Mouse (Mus musculus) intestine, embryonic 16.5 days (tissue): ENCODE results near the gene Grb10. TPM values are rescaled to one million over a fixed set of nuclear protein-coding genes. Genes with fewer than 3 reads are reported as not detected.
A peak's percentile ranks its signal among the peaks of the same experiment; 100 is the strongest.

Experiments used
- ATAC-seq: fragments of 200-750 bp; cut with Nextera tagmentation; 2 replicates; pipeline ENCODE4 v1.8.0; 2017; ENCODE audit warnings: moderate TSS enrichment, moderate library complexity
- H3K27ac ChIP-seq: fragments of 300-500 bp; sonication (generic); 2 replicates; pipeline ENCODE4 v1.5.1; 2014; ENCODE audit warnings: mild to moderate bottlenecking, low read length
- H3K27me3 ChIP-seq: fragments of 300-500 bp; sonication (generic); replicated peaks from 2 replicates; pipeline ENCODE4 v1.6.1; 2014; ENCODE audit warnings: low read length, control low read depth, mixed read lengths; ENCODE audit not compliant: control insufficient read depth, insufficient read depth
- H3K36me3 ChIP-seq: fragments of 300-500 bp; sonication (generic); 2 replicates; pipeline ENCODE4 v1.6.1; 2014; ENCODE audit warnings: low read length, control low read depth; ENCODE audit not compliant: control insufficient read depth, insufficient read depth
- H3K4me1 ChIP-seq: fragments of 300-500 bp; sonication (generic); 2 replicates; pipeline ENCODE4 v1.6.1; 2014; ENCODE audit warnings: low read length, control low read depth, mixed read lengths; ENCODE audit not compliant: control insufficient read depth, insufficient read depth
- H3K4me2 ChIP-seq: fragments of 300-500 bp; sonication (generic); 2 replicates; pipeline ENCODE4 v1.6.1; 2014; ENCODE audit warnings: low read depth, low read length, control low read depth
- H3K4me3 ChIP-seq: fragments of 300-500 bp; sonication (generic); 2 replicates; pipeline ENCODE4 v1.5.1; 2014; ENCODE audit warnings: mild to moderate bottlenecking, low read length
- H3K9ac ChIP-seq: fragments of 300-500 bp; sonication (generic); 2 replicates; pipeline ENCODE4 v1.6.1; 2014; ENCODE audit warnings: low read depth, low read length
- H3K9me3 ChIP-seq: fragments of 300-500 bp; sonication (generic); 2 replicates; pipeline ENCODE4 v1.6.1; 2016; ENCODE audit warnings: low read length, control low read depth; ENCODE audit not compliant: control insufficient read depth
- WGBS: fragments of 180-500 bp; shearing (Covaris S2); extraction: QIAGEN DNeasy Blood & Tissue Kit; methylation state at CpG from one replicate; pipeline ENCODE4 v1.1.7; 2014; 5-methylcytosine and 5-hydroxymethylcytosine counted together
- polyA plus RNA-seq: library from polyadenylated mRNA; unstranded; fragments of >200 nt; fragmentation: Nextera tagmentation; extraction: Ambion mirVana; gene quantifications from 2 replicates; pipeline ENCODE4 v1.2.1, GENCODE M21; 2015

Grb10 gene
- polyA plus RNA-seq, 1 experiment from 2014 or later, result 238 TPM

GRCm38 (mm10) chr11:11958479-11958878, 80.0 kb downstream of the Grb10 start:
- Histone ChIP-seq H3K4me3 (no peak overlapping the region), H3K27me3 (no peaks in the 10 kb centered on the region), H3K9me3 (no peaks in the 10 kb centered on the region), H3K36me3 (peaks cover under 1% of the 10 kb centered on the region; the same call in 1 of the 2 replicates), H3K4me2 (no peak overlapping the region), H3K4me1 (peaks cover 15% of the 10 kb centered on the region), H3K27ac (no peak overlapping the region), H3K9ac (no peak overlapping the region)
- 60% methylated on average over 2 of the region's 2 CpGs for WGBS
- no peak for ATAC-seq

- Histone ChIP-seq H3K27me3 (no peaks in the 10 kb centered on the region), H3K27ac (no peak overlapping the region), H3K9me3 (no peaks in the 10 kb centered on the region), H3K4me1 (peaks cover 10% of the 10 kb centered on the region), H3K9ac (no peak overlapping the region), H3K4me2 (no peak overlapping the region), H3K36me3 (peaks cover 2% of the 10 kb centered on the region; the same call in 1 of the 2 replicates), H3K4me3 (no peak overlapping the region)
- ATAC-seq, result no peak
- 86% methylated on average over 2 of the region's 2 CpGs for WGBS
These were observed 80.5 kb downstream of the Grb10 start for GRCm38 (mm10) chr11:11958061-11958361.

GRCm38 (mm10) chr11:11957211-11958060, 81.0 kb downstream of the Grb10 start:
- H3K4me1 ChIP-seq, result peaks cover 10% of the 10 kb centered on the region
- ATAC-seq, result no peak
- H3K4me2 ChIP-seq, result no peak overlapping the region
- WGBS, result 75% methylated on average over 5 of the region's 5 CpGs
- no peak overlapping the region for H3K4me3 ChIP-seq
- H3K27me3 ChIP-seq, result no peaks in the 10 kb centered on the region
- peaks cover 2% of the 10 kb centered on the region; the same call in 1 of the 2 replicates for H3K36me3 ChIP-seq
- no peaks in the 10 kb centered on the region for H3K9me3 ChIP-seq
- no peak overlapping the region for H3K9ac ChIP-seq
- 0 out of 2 replicates have a peak overlapping the region, but pooled peaks have one; percentile 34 for H3K27ac ChIP-seq

- no peaks in the 10 kb centered on the region for H3K9me3 ChIP-seq
- no peaks in the 10 kb centered on the region for H3K27me3 ChIP-seq
- no peak overlapping the region for H3K4me3 ChIP-seq
- H3K4me1 ChIP-seq, result peaks cover 7% of the 10 kb centered on the region
- peaks cover 2% of the 10 kb centered on the region; the same call in 1 of the 2 replicates for H3K36me3 ChIP-seq
- H3K9ac ChIP-seq, result no peak overlapping the region
- H3K4me2 ChIP-seq, result no peak overlapping the region
- no peak overlapping the region; the same call in 1 of the 2 replicates for H3K27ac ChIP-seq
- ATAC-seq, result no peak
These were observed 82.7 kb downstream of the Grb10 start for GRCm38 (mm10) chr11:11955783-11956182.

- H3K27ac ChIP-seq, result no peak overlapping the region
- ATAC-seq, result no peak
These were observed 83.9 kb downstream of the Grb10 start for GRCm38 (mm10) chr11:11954606-11955005.

GRCm38 (mm10) chr11:11954115-11954438, 84.4 kb downstream of the Grb10 start:
- Histone ChIP-seq H3K4me3 (no peak overlapping the region), H3K4me2 (no peak overlapping the region), H3K27ac (peak overlapping the region; percentile 67), H3K9me3 (no peaks in the 10 kb centered on the region), H3K4me1 (peaks cover 12% of the 10 kb centered on the region), H3K27me3 (no peaks in the 10 kb centered on the region), H3K36me3 (peaks cover 2% of the 10 kb centered on the region; the same call in 1 of the 2 replicates), H3K9ac (no peak overlapping the region)
- 76% methylated on average over 4 of the region's 4 CpGs for WGBS
- no peak for ATAC-seq

More at GRCm38 (mm10) chr11:11954606-11955005, 83.9 kb downstream of the Grb10 start:
- H3K9ac ChIP-seq, result no peak overlapping the region
- no peaks in the 10 kb centered on the region for H3K9me3 ChIP-seq
- H3K27me3 ChIP-seq, result no peaks in the 10 kb centered on the region
- peaks cover 11% of the 10 kb centered on the region; the same call in 1 of the 2 replicates for H3K4me1 ChIP-seq
- no peak overlapping the region for H3K4me3 ChIP-seq
- peaks cover 2% of the 10 kb centered on the region; the same call in 1 of the 2 replicates for H3K36me3 ChIP-seq
- H3K4me2 ChIP-seq, result no peak overlapping the region
- 90% methylated on average over 6 of the region's 6 CpGs for WGBS

- Histone ChIP-seq H3K4me2 (no peak overlapping the region), H3K36me3 (peaks cover 2% of the 10 kb centered on the region; the same call in 1 of the 2 replicates), H3K27ac (peak overlapping the region; percentile 67), H3K27me3 (no peaks in the 10 kb centered on the region), H3K9me3 (no peaks in the 10 kb centered on the region), H3K4me1 (peaks cover 16% of the 10 kb centered on the region), H3K4me3 (no peak overlapping the region), H3K9ac (no peak overlapping the region)
- no peak for ATAC-seq
- 71% methylated on average over 11 of the region's 11 CpGs for WGBS
These were observed 84.9 kb downstream of the Grb10 start for GRCm38 (mm10) chr11:11953364-11954114.

- peak overlapping the region; percentile 39; the same call in 1 of the 2 replicates for H3K27ac ChIP-seq
- H3K4me2 ChIP-seq, result no peak overlapping the region
- H3K9me3 ChIP-seq, result no peaks in the 10 kb centered on the region
- ATAC-seq, result no peak
- H3K27me3 ChIP-seq, result no peaks in the 10 kb centered on the region
- 89% methylated on average over 1 of the region's 1 CpGs for WGBS
- H3K4me1 ChIP-seq, result peaks cover 18% of the 10 kb centered on the region
- H3K4me3 ChIP-seq, result no peak overlapping the region
- peaks cover 2% of the 10 kb centered on the region; the same call in 1 of the 2 replicates for H3K36me3 ChIP-seq
- no peak overlapping the region for H3K9ac ChIP-seq
These were observed 85.9 kb downstream of the Grb10 start for GRCm38 (mm10) chr11:11952569-11952968.

- peaks cover 5% of the 10 kb centered on the region; the same call in 1 of the 2 replicates for H3K36me3 ChIP-seq
- no peak overlapping the region for H3K9ac ChIP-seq
- H3K4me3 ChIP-seq, result no peak overlapping the region
- no peaks in the 10 kb centered on the region for H3K27me3 ChIP-seq
- H3K4me1 ChIP-seq, result peaks cover 16% of the 10 kb centered on the region
- peak overlapping the region; percentile 92 for H3K27ac ChIP-seq
- peak; percentile 87 for ATAC-seq
- no peaks in the 10 kb centered on the region for H3K9me3 ChIP-seq
- 60% methylated on average over 4 of the region's 4 CpGs for WGBS
- H3K4me2 ChIP-seq, result no peak overlapping the region
These were observed 89.5 kb downstream of the Grb10 start for GRCm38 (mm10) chr11:11948988-11949365.
